Mouse (Mus musculus) stomach, postnatal 0 days (tissue): ENCODE measurements around the gene Tekt3. TPM values are rescaled to one million over a fixed set of nuclear protein-coding genes. Genes with fewer than 3 reads are reported as not detected.

Experiments
- ATAC-seq: fragments of 200-750 bp; cut with Nextera tagmentation; 2 replicates; pipeline ENCODE4 v1.8.0; 2017; ENCODE audit not compliant: low FRiP score, low TSS enrichment
- DNase-seq: peaks from one replicate; pipeline ENCODE4 v3.0.0-alpha.2; 2016; ENCODE audit warnings: low spot score
- H3K27ac ChIP-seq: fragments of 300-500 bp; sonication (generic); replicated peaks from 2 replicates; pipeline ENCODE4 v1.5.1; 2014; ENCODE audit warnings: mild to moderate bottlenecking, control low read depth
- H3K27me3 ChIP-seq: fragments of 300-500 bp; sonication (generic); 2 replicates; pipeline ENCODE4 v1.6.1; 2014; ENCODE audit warnings: low read length; ENCODE audit not compliant: control insufficient read depth, insufficient read depth
- H3K36me3 ChIP-seq: fragments of 300-500 bp; sonication (generic); 2 replicates; pipeline ENCODE4 v1.6.1; 2014; ENCODE audit warnings: low read length, mixed read lengths; ENCODE audit not compliant: control insufficient read depth, insufficient read depth
- H3K4me1 ChIP-seq: fragments of 300-500 bp; sonication (generic); replicated peaks from 2 replicates; pipeline ENCODE4 v1.6.1; 2014; ENCODE audit warnings: antibody characterized with exemption; ENCODE audit not compliant: control insufficient read depth, insufficient read depth
- H3K4me2 ChIP-seq: fragments of 300-500 bp; sonication (generic); replicated peaks from 2 replicates; pipeline ENCODE4 v1.6.1; 2014; ENCODE audit warnings: low read depth, mild to moderate bottlenecking, control low read depth, moderate library complexity
- H3K4me3 ChIP-seq: fragments of 300-500 bp; sonication (generic); 2 replicates; pipeline ENCODE4 v1.5.1; 2014; ENCODE audit warnings: low read depth, low read length, control low read depth
- H3K9ac ChIP-seq: fragments of 300-500 bp; sonication (generic); 2 replicates; pipeline ENCODE4 v1.6.1; 2014; ENCODE audit warnings: mild to moderate bottlenecking, low read length, control low read depth, mixed read lengths
- H3K9me3 ChIP-seq: fragments of 300-500 bp; sonication (generic); 2 replicates; pipeline ENCODE4 v1.6.1; 2016; ENCODE audit warnings: low read length; ENCODE audit not compliant: control insufficient read depth
- CTCF ChIP-seq: IDR thresholded peaks from 2 replicates; pipeline ENCODE4 v1.5.1; 2016; ENCODE audit warnings: antibody characterized with exemption, low read depth, mild to moderate bottlenecking, moderate library complexity
- EP300 ChIP-seq: optimal IDR thresholded peaks from 2 replicates; pipeline ENCODE3; 2016; ENCODE audit warnings: antibody characterized with exemption
- WGBS: fragments of 180-500 bp; shearing (Covaris S2); extraction: QIAGEN DNeasy Blood & Tissue Kit; methylation state at CpG from one replicate; pipeline ENCODE4 v1.1.7; 2014; 5-methylcytosine and 5-hydroxymethylcytosine counted together
- polyA plus RNA-seq: library from polyadenylated mRNA; unstranded; fragments of >200 nt; fragmentation: Nextera tagmentation; extraction: Ambion mirVana; gene quantifications from 2 replicates; pipeline ENCODE4 v1.2.1, GENCODE M21; 2015

Tekt3 gene
- polyA plus RNA-seq, 1 experiment from 2014 or later = not detected

DNA sequence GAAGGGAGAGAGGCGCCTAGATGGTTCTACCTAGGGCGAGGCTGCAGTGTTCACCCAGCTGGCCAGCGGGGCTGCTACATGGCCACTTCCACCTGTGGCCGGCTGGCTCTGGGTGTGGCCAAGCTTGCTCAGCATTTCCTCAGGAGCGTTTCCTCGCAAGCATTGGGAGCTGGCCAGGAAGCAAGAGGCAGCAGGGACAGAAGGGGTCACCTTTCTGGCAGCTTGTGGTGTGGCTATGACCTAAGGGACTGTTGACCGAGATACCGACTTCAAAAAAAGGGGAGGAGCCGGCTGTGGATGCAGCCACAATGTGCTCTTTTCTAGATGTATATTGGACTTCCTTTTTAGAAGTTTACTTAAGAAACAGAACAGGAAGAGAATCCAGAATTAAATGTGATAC is 67.9 kb downstream of the Tekt3 start:
- H3K9me3 ChIP-seq = no peaks in the 10 kb centered on the region
- H3K4me2 ChIP-seq = peak overlapping the region; percentile 40
- H3K4me1 ChIP-seq = peaks cover 10% of the 10 kb centered on the region
- H3K36me3 ChIP-seq = no peaks in the 10 kb centered on the region; the same call in 1 of the 2 replicates
- ATAC-seq (no peak), DNase-seq (peak; percentile 49)
- H3K4me3 ChIP-seq = peak overlapping the region; percentile 63
- no peaks in the 10 kb centered on the region for H3K27me3 ChIP-seq
- H3K9ac ChIP-seq = peak overlapping the region; percentile 41; the same call in 1 of the 2 replicates
- TF ChIP-seq CTCF = no peak
- TF ChIP-seq EP300 = no peak
- peak overlapping the region; percentile 58; the same call in 1 of the 2 replicates for H3K27ac ChIP-seq
- 21% methylated on average over 9 of the region's 9 CpGs for WGBS

DNA sequence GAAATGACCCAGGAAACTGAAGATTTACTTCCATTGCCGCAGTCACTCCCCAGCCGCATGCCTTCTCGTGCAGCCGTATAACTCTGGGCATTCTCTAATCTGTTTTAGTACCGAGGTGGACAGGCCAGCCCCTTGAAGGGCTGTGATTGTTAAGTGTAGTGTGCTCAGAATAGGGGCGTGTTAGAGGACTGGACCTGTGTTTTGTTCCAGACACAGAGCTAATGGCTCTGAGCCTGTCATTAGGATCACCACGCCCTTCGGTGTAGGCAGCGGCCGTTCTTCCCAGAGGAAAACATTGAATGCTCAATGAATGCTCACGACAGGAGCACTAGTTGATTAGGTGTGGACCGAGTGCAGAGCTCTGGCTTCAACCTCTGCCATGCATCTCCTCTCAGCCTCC is 68.4 kb downstream of the Tekt3 start:
- Histone ChIP-seq H3K36me3 (no peaks in the 10 kb centered on the region; the same call in 1 of the 2 replicates), H3K4me2 (peak overlapping the region; percentile 59), H3K9me3 (no peaks in the 10 kb centered on the region), H3K27ac (peak overlapping the region; percentile 58; the same call in 1 of the 2 replicates), H3K4me3 (peak overlapping the region; percentile 63; the same call in 1 of the 2 replicates), H3K27me3 (no peaks in the 10 kb centered on the region), H3K4me1 (peaks cover 10% of the 10 kb centered on the region), H3K9ac (peak overlapping the region; percentile 41; the same call in 1 of the 2 replicates)
- 22% methylated on average over 12 of the region's 12 CpGs for WGBS
- ATAC-seq = no peak
- DNase-seq = no peak
- TF ChIP-seq CTCF (no peak), EP300 (no peak)

DNA sequence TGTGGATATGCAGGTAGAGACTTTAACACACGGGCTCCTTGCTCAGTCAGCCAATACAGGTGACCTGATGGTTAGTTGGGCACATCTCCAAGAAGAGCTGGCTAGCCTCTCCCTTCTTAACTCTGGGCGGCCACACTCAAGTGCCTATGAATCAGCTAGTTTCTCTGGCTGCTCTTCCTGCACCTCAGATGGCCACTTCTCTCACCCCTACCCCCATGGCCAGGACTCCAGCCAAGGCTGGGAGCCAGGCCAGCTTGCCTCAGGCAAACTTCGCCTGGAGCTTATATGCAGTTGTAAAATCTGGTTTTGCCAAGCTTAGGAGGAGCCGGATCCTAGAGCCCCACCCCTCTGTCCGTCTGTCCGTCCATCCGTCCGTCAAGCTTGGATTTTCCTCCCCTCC is 69.0 kb downstream of the Tekt3 start:
- Histone ChIP-seq H3K36me3 (no peaks in the 10 kb centered on the region; the same call in 1 of the 2 replicates), H3K4me3 (peak overlapping the region; percentile 63), H3K9me3 (no peaks in the 10 kb centered on the region), H3K27me3 (no peaks in the 10 kb centered on the region), H3K27ac (peak overlapping the region; percentile 95), H3K4me1 (peaks cover 10% of the 10 kb centered on the region), H3K9ac (peak overlapping the region; percentile 84), H3K4me2 (peak overlapping the region; percentile 59)
- 21% methylated on average over 8 of the region's 8 CpGs for WGBS
- ATAC-seq (0 out of 2 replicates have a peak, but pooled peaks have one; percentile 19), DNase-seq (peak; percentile 37)
- TF ChIP-seq EP300 = no peak
- no peak for TF ChIP-seq CTCF

DNA sequence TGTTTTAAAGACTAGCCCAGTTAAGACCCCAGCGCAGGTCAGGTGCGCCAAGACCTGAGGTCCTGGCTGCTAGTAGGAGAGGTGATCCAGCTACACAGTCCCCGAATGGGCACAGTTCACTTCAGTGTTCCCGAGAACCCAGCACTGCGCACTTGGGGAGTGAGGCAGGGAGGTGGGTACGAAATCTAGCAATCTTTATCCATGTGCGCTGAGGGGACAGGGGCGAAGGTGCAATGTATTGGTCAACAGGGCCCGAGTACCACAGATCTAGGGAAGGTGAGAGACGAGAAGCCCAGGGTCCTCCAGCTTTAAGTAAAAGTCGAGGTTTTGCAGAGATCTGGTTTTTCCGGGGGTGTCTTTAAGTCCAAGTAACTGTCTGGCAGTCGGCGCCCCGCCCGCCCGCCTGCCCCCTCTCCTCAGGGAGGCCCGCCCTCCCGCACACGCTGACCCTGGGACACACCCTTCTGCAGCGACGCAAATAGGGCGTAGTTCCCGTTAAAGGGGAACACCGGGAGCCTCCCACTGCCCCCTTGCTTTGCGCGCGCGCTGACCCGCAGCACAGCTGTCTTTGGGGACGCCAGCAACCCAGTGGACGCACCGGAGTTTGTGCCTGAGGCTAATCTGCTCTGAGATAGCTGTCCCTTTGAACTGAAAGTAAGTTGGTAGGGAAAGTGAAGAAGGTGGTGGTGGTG is 69.7 kb downstream of the Tekt3 start:
- H3K4me3 ChIP-seq = peak overlapping the region; percentile 63
- no peaks in the 10 kb centered on the region for H3K9me3 ChIP-seq
- DNase-seq = peak; percentile 61
- peak; percentile 34; the same call in 1 of the 2 replicates for TF ChIP-seq CTCF
- no peak for TF ChIP-seq EP300
- no peaks in the 10 kb centered on the region for H3K27me3 ChIP-seq
- peaks cover 10% of the 10 kb centered on the region for H3K4me1 ChIP-seq
- peak overlapping the region; percentile 95 for H3K27ac ChIP-seq
- peak overlapping the region; percentile 59 for H3K4me2 ChIP-seq
- H3K9ac ChIP-seq = peak overlapping the region; percentile 84
- no peaks in the 10 kb centered on the region; the same call in 1 of the 2 replicates for H3K36me3 ChIP-seq
- peak; percentile 51; the same call in 1 of the 2 replicates for ATAC-seq
- 3% methylated on average over 33 of the region's 33 CpGs for WGBS

DNA sequence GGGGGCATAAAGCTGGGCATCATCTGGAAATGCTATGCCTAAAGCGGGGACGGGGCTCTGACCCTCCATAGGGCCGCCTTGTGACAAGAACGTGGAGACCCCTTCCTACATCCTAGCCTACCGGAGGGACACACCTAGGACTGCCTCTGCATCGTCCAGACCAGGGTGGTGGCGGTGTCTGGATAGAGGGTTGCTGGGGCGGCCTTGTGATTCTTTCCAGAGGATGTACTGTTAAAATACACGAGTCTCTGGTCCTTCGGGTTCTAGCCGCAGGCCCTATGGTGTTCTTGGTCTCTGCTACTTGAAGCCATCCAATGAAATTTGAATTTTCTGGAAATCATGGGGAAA is 70.2 kb downstream of the Tekt3 start:
- ATAC-seq (no peak), DNase-seq (no peak)
- H3K27me3 ChIP-seq = no peaks in the 10 kb centered on the region
- WGBS = 7% methylated on average over 11 of the region's 11 CpGs
- H3K4me1 ChIP-seq = peaks cover 10% of the 10 kb centered on the region
- H3K4me2 ChIP-seq = peak overlapping the region; percentile 59
- H3K27ac ChIP-seq = peak overlapping the region; percentile 95
- peak overlapping the region; percentile 63 for H3K4me3 ChIP-seq
- no peaks in the 10 kb centered on the region for H3K9me3 ChIP-seq
- no peak for TF ChIP-seq CTCF
- no peak for TF ChIP-seq EP300
- peak overlapping the region; percentile 84 for H3K9ac ChIP-seq
- H3K36me3 ChIP-seq = peaks cover 1% of the 10 kb centered on the region; the same call in 1 of the 2 replicates

DNA sequence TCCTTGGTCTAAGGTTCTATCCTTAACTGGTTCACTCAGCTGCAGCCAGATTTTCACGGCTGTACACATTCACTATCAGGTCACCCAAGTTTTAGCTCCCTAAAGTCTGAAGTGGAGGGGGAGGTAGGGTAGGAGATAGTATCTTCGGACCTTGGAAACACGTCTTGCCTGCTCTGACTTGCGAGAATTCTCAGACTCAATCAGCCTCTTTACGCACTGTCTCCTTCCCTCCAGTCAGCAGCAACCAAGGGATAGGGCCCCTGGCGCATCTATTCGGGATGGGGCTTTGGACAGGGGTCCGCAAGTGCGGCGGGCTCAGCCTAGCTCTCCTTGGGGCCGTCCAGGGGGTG is 70.7 kb downstream of the Tekt3 start:
- H3K9ac ChIP-seq = peak overlapping the region; percentile 84
- no peaks in the 10 kb centered on the region for H3K27me3 ChIP-seq
- peaks cover 10% of the 10 kb centered on the region for H3K4me1 ChIP-seq
- WGBS = 1% methylated on average over 11 of the region's 11 CpGs
- peak overlapping the region; percentile 63 for H3K4me3 ChIP-seq
- DNase-seq (no peak), ATAC-seq (no peak)
- H3K9me3 ChIP-seq = no peaks in the 10 kb centered on the region
- H3K27ac ChIP-seq = peak overlapping the region; percentile 95
- H3K4me2 ChIP-seq = peak overlapping the region; percentile 59
- no peak for TF ChIP-seq CTCF
- TF ChIP-seq EP300 = no peak
- H3K36me3 ChIP-seq = peaks cover 2% of the 10 kb centered on the region; the same call in 1 of the 2 replicates
